Mouse (Mus musculus) heart, embryonic 10.5 days (tissue): ENCODE results near the gene Erich2. TPM values are rescaled to one million over a fixed set of nuclear protein-coding genes. Genes with fewer than 3 reads are reported as not detected.
A peak's percentile ranks its signal among the peaks of the same experiment; 100 is the strongest.

Experiments used
- DNase-seq: peaks from one replicate; pipeline ENCODE4 v3.0.0-alpha.2; 2017; ENCODE audit warnings: low spot score
- H3K27ac ChIP-seq: fragments of 300-500 bp; sonication (generic); 2 replicates; pipeline ENCODE4 v1.5.1; 2016; ENCODE audit warnings: mild to moderate bottlenecking
- H3K27me3 ChIP-seq: fragments of 300-500 bp; sonication (generic); 2 replicates; pipeline ENCODE4 v1.6.1; 2016; ENCODE audit warnings: mild to moderate bottlenecking; ENCODE audit not compliant: poor library complexity, insufficient read depth, severe bottlenecking
- H3K36me3 ChIP-seq: fragments of 300-500 bp; sonication (generic); 2 replicates; pipeline ENCODE4 v1.6.1; 2016; ENCODE audit warnings: mild to moderate bottlenecking, moderate library complexity
- H3K4me1 ChIP-seq: fragments of 300-500 bp; sonication (generic); 2 replicates; pipeline ENCODE4 v1.6.1; 2016; ENCODE audit warnings: mild to moderate bottlenecking
- H3K4me3 ChIP-seq: fragments of 300-500 bp; sonication (generic); 2 replicates; pipeline ENCODE4 v1.5.1; 2016; ENCODE audit warnings: mild to moderate bottlenecking, moderate library complexity
- H3K9me3 ChIP-seq: fragments of 300-500 bp; sonication (generic); 2 replicates; pipeline ENCODE4 v1.6.1; 2016; ENCODE audit warnings: mild to moderate bottlenecking, moderate library complexity
- WGBS: fragments of 180-500 bp; shearing (Covaris S2); methylation state at CpG from one replicate; pipeline ENCODE4 v1.1.7; 2016; 5-methylcytosine and 5-hydroxymethylcytosine counted together
- polyA plus RNA-seq: library from polyadenylated mRNA; unstranded; fragments of >200 nt; fragmentation: Nextera tagmentation; extraction: Ambion mirVana; gene quantifications from 2 replicates; pipeline ENCODE4 v1.2.1, GENCODE M21; 2016

Gene Erich2
- polyA plus RNA-seq, 1 experiment from 2014 or later = 0.57 TPM

GRCm38 (mm10) chr2:70564646-70565315 is 56.2 kb downstream of the Erich2 start:
- Histone ChIP-seq H3K36me3 (no peaks in the 10 kb centered on the region), H3K27ac (no peak overlapping the region), H3K4me3 (no peak overlapping the region), H3K27me3 (peaks cover 100% of the 10 kb centered on the region), H3K9me3 (no peaks in the 10 kb centered on the region), H3K4me1 (peaks cover 81% of the 10 kb centered on the region)
- WGBS = 6% methylated on average over 15 of the region's 15 CpGs
- no peak for DNase-seq

GRCm38 (mm10) chr2:70565651-70566602 is 57.3 kb downstream of the Erich2 start:
- DNase-seq = no peak
- WGBS = 2% methylated on average over 30 of the region's 30 CpGs
- no peaks in the 10 kb centered on the region for H3K9me3 ChIP-seq
- H3K27ac ChIP-seq = no peak overlapping the region
- H3K4me1 ChIP-seq = peaks cover 80% of the 10 kb centered on the region
- H3K36me3 ChIP-seq = no peaks in the 10 kb centered on the region
- peaks cover 100% of the 10 kb centered on the region for H3K27me3 ChIP-seq
- peak overlapping the region; percentile 56 for H3K4me3 ChIP-seq

GRCm38 (mm10) chr2:70566603-70566981 is 58.0 kb downstream of the Erich2 start:
- Histone ChIP-seq H3K4me3 (peak overlapping the region; percentile 56), H3K27me3 (peaks cover 100% of the 10 kb centered on the region), H3K9me3 (no peaks in the 10 kb centered on the region), H3K4me1 (peaks cover 73% of the 10 kb centered on the region), H3K36me3 (no peaks in the 10 kb centered on the region), H3K27ac (no peak overlapping the region)
- no peak for DNase-seq
- 3% methylated on average over 18 of the region's 18 CpGs for WGBS

DNA sequence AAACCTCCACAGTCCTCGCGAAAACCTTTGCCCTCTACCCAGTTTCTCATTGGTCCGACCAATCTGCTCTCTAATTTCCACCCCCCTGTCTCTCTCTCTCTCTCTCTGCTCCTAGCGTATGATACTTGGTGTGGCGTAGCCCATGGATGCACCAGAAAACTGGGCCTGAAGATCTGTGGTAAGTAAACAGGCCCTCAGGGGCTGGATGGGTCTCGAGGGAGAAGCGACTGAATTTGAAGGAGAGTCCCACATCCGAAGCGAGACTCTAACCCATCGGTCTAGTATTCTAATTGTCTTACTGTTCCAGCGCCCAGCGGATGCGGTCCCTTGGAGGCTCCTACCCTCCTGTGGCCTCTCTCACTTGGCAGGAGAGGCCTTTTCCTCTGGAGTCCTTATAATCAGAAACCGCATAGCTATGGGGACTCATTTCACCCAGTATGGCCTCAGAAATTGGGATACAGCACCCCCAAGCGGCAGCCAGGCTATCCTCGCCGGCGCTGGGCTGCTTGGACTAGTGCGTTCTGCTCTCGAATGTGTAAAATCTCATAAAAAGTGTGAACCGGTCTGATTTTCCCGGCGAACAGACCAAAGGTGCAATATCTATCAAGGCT is 58.6 kb downstream of the Erich2 start:
- peak overlapping the region; percentile 56 for H3K4me3 ChIP-seq
- H3K4me1 ChIP-seq = peaks cover 69% of the 10 kb centered on the region
- no peaks in the 10 kb centered on the region for H3K9me3 ChIP-seq
- 0 out of 2 replicates have a peak overlapping the region, but pooled peaks have one; percentile 22 for H3K27ac ChIP-seq
- peaks cover 100% of the 10 kb centered on the region for H3K27me3 ChIP-seq
- 5% methylated on average over 23 of the region's 23 CpGs for WGBS
- no peak for DNase-seq
- no peaks in the 10 kb centered on the region for H3K36me3 ChIP-seq

DNA sequence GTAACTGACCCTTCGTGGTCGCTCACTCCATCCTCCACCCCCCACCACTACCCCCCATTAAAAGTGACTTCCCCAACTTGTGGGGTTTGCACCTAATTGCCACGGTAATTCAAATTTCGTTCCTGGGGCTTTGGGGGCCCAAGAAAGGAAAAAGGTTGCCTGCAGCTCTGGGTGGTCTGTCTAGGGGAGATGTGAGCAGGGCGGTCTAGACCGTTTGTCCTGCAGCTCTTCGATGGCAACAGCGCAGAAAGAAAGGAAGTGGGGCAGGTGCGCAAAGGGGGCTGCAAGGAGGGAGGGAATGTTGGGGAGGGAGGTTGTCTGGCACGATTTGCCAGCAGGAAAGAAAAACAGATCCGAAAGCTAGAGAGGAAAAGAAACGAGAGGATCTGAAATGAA is 59.1 kb downstream of the Erich2 start:
- 2% methylated on average over 12 of the region's 12 CpGs for WGBS
- H3K4me3 ChIP-seq = peak overlapping the region; percentile 56
- peaks cover 64% of the 10 kb centered on the region for H3K4me1 ChIP-seq

DNA sequence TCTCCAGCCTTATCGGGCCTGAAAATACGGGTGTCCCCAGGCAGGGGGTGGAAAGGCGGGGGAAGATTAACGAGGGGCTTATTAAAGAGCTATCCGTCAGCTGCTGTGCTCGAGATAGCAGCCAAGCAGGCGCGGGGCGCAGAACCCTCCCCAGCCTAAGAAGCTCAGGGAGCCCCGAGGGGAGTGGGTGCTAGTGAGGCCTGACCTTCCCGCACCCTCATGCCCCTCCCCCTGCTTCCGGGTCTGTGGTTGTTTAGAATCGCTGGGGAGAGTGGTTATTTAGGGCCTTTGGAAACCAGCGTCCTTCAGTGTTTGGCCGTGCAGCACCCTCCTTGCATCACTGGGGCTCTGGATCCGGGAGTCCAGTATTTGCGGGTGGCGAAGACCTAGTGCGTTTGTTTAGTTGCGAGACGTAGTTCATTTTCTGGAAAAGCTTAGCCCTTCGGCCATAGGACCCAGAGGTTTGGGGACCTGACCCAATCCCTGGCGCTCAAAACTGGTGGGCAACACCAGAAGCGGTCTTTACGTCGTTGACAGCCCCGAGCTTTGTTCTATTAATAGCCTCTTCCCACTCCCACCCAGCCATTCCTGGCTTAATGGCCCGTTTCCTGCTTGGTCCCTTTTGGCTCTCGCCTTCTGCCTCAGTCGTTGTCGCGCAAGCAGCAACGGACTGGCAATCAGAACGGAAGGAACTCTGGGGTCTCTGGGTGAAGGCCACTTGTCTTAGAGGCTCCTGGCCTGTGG is 59.8 kb downstream of the Erich2 start:
- Histone ChIP-seq H3K4me1 (peaks cover 57% of the 10 kb centered on the region), H3K4me3 (peak overlapping the region; percentile 56), H3K27ac (peak overlapping the region; percentile 65; the same call in 1 of the 2 replicates), H3K9me3 (no peaks in the 10 kb centered on the region), H3K36me3 (no peaks in the 10 kb centered on the region), H3K27me3 (peaks cover 98% of the 10 kb centered on the region)
- peak; percentile 80 for DNase-seq
- under 1% methylated on average over 34 of the region's 34 CpGs for WGBS

More for the DNA sequence above, 59.1 kb downstream of the Erich2 start:
- Histone ChIP-seq H3K27me3 (peaks cover 100% of the 10 kb centered on the region), H3K36me3 (no peaks in the 10 kb centered on the region), H3K27ac (peak overlapping the region; percentile 22; the same call in 1 of the 2 replicates), H3K9me3 (no peaks in the 10 kb centered on the region)
- DNase-seq = no peak

DNA sequence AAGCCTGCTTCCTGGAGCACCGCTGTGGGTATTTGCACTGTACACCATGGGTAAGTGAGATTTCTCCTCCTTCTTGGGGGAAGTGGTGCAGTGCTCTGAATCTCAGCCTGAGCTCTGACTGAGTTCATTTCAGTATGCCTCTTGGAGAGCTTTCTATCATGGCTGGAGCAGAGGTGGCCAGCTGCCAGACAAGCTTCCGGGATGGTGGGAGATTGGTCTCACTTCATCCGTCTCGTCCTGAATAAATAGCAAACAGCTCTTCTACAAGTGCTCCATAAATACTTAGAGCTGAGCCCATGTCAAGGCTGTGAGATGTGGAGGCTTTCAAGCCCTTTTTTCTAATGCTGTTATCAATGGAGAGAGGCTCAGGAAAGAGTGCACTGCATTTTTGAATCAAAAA is 63.1 kb downstream of the Erich2 start:
- Histone ChIP-seq H3K4me3 (no peak overlapping the region), H3K4me1 (peaks cover 25% of the 10 kb centered on the region), H3K27me3 (peaks cover 74% of the 10 kb centered on the region), H3K36me3 (no peaks in the 10 kb centered on the region), H3K9me3 (no peaks in the 10 kb centered on the region), H3K27ac (no peak overlapping the region)
- DNase-seq = no peak
- WGBS = 60% methylated on average over 4 of the region's 4 CpGs

DNA sequence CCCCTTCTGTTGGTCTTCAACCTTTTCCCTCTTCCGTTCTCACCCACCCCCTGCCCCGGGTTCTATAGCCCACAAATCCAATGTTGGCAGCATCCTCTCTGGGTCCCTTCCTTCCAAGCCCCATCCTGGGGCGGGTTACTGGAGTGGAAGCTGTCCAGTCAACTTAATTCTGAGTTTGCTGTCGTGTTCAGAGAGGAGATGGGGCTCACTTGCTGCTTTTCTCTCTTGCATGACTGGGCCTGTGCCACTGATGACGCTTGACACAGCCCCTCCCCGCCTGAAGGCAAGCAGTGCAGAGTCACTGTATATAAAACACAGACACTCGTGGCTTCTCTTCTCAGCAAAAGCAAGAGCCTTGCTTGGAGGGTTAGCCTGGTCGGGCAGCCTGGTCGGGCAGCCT is 63.6 kb downstream of the Erich2 start:
- H3K4me3 ChIP-seq = no peak overlapping the region
- DNase-seq = no peak
- H3K27ac ChIP-seq = no peak overlapping the region
- H3K4me1 ChIP-seq = peaks cover 19% of the 10 kb centered on the region
- WGBS = 65% methylated on average over 9 of the region's 9 CpGs
- no peaks in the 10 kb centered on the region for H3K36me3 ChIP-seq
- H3K27me3 ChIP-seq = peaks cover 68% of the 10 kb centered on the region
- H3K9me3 ChIP-seq = no peaks in the 10 kb centered on the region

DNA sequence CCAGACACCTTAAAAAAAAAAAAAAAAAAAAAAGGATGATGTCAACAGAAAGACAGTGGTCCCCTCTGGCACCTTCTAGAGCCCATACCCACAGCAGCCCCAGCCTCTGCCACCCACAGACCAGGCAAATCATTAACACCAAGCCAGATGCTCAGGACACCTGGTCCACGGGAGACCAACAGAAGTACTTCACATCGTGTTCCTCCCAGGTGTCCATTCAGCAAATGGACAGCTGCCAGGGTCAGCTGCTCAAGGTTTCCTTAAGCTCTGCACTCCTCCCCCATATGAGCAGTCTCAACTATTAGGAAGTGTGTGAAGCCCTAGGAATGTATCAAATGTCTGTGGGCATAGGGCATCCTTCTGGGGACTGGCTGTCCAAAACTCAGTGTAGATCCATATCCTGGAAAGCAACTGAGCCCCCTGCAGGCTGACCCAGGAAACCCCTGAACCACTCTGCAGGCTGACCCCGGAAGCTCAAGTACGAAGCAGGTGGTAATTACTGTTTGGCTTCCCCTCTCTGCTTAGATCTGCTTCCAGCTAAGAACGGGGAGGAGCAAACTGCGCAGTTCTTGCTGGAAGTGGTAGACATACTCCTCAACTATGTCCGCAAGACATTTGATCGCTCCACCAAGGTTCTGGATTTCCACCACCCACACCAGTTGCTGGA is 65.1 kb downstream of the Erich2 start:
- no peaks in the 10 kb centered on the region for H3K36me3 ChIP-seq
- peaks cover 54% of the 10 kb centered on the region for H3K27me3 ChIP-seq
- no peak overlapping the region for H3K27ac ChIP-seq
- H3K4me3 ChIP-seq = no peak overlapping the region
- 82% methylated on average over 8 of the region's 8 CpGs for WGBS
- no peak for DNase-seq
- peaks cover 5% of the 10 kb centered on the region; the same call in 1 of the 2 replicates for H3K4me1 ChIP-seq
- no peaks in the 10 kb centered on the region for H3K9me3 ChIP-seq

DNA sequence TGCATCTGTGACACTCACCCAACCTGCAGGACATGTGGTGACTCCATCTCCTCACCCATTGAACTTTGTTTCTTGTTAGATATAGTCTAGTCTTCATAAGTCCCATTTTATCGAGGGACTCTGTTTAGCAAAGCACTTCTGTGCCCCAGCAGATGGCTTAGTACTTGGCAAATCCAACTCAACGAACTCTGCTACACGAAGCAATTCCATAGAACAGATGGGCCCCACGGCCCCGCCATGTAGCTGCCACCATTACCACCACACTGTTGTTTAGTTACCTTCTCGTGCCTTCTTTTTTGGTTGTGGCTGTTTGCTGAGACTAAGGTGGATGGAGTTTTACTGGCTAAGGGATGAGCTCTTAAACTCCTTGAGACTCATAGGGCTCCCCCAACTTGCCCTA is 79.6 kb downstream of the Erich2 start:
- no peaks in the 10 kb centered on the region for H3K36me3 ChIP-seq
- H3K9me3 ChIP-seq = no peaks in the 10 kb centered on the region
- 86% methylated on average over 6 of the region's 6 CpGs for WGBS
- H3K27me3 ChIP-seq = no peaks in the 10 kb centered on the region
- no peak for DNase-seq
- no peaks in the 10 kb centered on the region for H3K4me1 ChIP-seq
- no peak overlapping the region for H3K27ac ChIP-seq
- H3K4me3 ChIP-seq = no peak overlapping the region
